Mouse (Mus musculus) liver, embryonic 14.5 days (tissue): Measurements from ENCODE around the gene Spag8.

Source experiments
- CTCF ChIP-seq: IDR thresholded peaks from 2 replicates; pipeline ENCODE4 v1.5.1; 2016; ENCODE audit warnings: antibody characterized with exemption, low read depth, control low read depth
- EP300 ChIP-seq: IDR thresholded peaks from 2 replicates; pipeline ENCODE4 v1.6.1; 2016; ENCODE audit warnings: antibody characterized with exemption, low read depth

GRCm38 (mm10) chr4:43674974-43675373 lies 21.6 kb upstream of the Spag8 start:
- TF ChIP-seq CTCF (no peak), EP300 (no peak)
